ENCODE assay signal across 8 mouse cellular contexts in the genomic region with DNA sequence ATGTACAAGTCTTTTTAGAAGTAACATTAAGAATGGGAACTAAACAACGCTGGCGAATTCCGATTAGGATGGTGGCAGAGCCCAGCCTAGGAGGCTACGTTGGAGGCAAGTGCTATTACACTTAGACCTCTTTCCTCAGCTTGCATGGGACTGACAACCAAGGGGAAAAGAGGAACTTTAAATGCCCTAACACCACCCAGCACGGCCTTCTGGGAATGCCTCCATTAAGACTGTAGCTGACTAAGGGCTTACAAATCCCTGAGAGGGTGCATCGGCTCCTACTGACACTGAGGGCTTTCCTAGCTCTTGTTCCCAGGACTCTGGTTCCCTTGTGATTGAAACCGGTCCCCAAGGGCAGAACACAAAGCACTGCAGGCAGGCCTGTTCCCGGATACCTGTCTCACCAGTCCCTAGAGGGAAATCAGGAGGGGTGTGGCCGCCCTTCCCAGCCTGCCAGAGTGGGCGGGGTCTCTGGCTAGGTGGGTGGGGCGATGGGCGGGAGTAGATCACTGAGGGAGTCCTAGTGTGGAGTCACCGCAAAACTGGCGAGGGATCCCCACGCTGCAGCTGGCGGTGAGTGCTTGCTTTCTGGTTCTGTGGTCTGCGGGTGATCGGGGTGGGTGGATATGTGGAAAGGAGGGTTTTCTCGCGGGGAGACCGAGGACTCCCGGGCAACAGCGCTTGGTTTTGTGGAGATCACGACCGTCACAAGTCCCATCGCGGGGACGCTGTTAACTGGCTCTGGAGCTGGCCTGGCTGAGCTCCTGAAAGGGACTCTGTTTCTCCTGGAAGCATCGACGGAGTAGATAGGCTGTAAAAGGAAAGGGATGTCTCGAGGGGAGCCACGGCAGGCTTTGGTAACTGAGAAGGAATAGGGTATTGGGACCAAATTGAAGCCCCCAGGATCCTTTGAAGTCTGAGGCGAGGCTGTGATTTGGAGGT. TPM values are rescaled to one million over a fixed set of nuclear protein-coding genes. Genes with fewer than 3 reads are reported as not detected.
DNase-seq lines count a peak whose midpoint lies in the region; ATAC-seq and TF ChIP-seq lines count a peak whose summit lies in the region.

A gene (plus strand): TSS at position 479 of the 942 bp plus-strand sequence.

- peaks cover 32% of the 10 kb centered on the region for H3K27me3 ChIP-seq in E14TG2a.4 (ENCODE audit: insufficient read depth, low read length)
- peaks cover 29% of the 10 kb centered on the region for H3K27me3 ChIP-seq in heart, embryonic 13.5 days (replicated peaks)
- peaks cover 16% of the 10 kb centered on the region for H3K27me3 ChIP-seq in kidney, embryonic 15.5 days

- DNase-seq in lung, postnatal 10 days: peak; percentile 92
- DNase-seq in ovary, postnatal 10 days (ENCODE audit: low spot score): peak; percentile 53
- DNase-seq in thymus, postnatal 36 days: peak; percentile 79 to 84

- no peak; the same call in 1 of the 2 replicates for ATAC-seq in heart, embryonic 13.5 days (ENCODE audit: extremely low read depth, insufficient number of reproducible peaks, low FRiP score, low TSS enrichment)
- peak; percentile 93 for ATAC-seq in kidney, embryonic 15.5 days (replicated peaks; ENCODE audit: low FRiP score)

- peak within 1 kb of the TSS; percentile 9; the same call in 1 of the 2 replicates for H3K27ac ChIP-seq in bone marrow, adult 2 months (ENCODE audit: control insufficient read depth, insufficient read depth, low read depth, low read length, poor library complexity)
- H3K27ac ChIP-seq in embryonic fibroblast, embryonic 13.5 days (ENCODE audit: insufficient read depth, low read length): no peak within 1 kb of the TSS
- no peak within 1 kb of the TSS for H3K27ac ChIP-seq in heart, embryonic 13.5 days (replicated peaks)
- no peak within 1 kb of the TSS for H3K27ac ChIP-seq in kidney, embryonic 15.5 days

- no peaks in the 10 kb centered on the region for H3K9me3 ChIP-seq in E14TG2a.4 (ENCODE audit: low read length)
- H3K9me3 ChIP-seq in heart, embryonic 13.5 days: no peaks in the 10 kb centered on the region
- no peaks in the 10 kb centered on the region for H3K9me3 ChIP-seq in kidney, embryonic 15.5 days (replicated peaks)

- peak within 1 kb of the TSS; percentile 75 for H3K4me3 ChIP-seq in E14TG2a.4 (replicated peaks; ENCODE audit: low read length)
- peak within 1 kb of the TSS; percentile 35 for H3K4me3 ChIP-seq in bone marrow, adult 2 months (replicated peaks; ENCODE audit: control insufficient read depth, low read depth, low read length)
- peak within 1 kb of the TSS; percentile 20 for H3K4me3 ChIP-seq in embryonic fibroblast, embryonic 13.5 days (ENCODE audit: insufficient read depth, low read length)
- peak within 1 kb of the TSS; percentile 48 for H3K4me3 ChIP-seq in heart, embryonic 13.5 days
- peak within 1 kb of the TSS; percentile 46 for H3K4me3 ChIP-seq in kidney, embryonic 15.5 days (replicated peaks)

- H3K4me1 ChIP-seq in E14TG2a.4 (replicated peaks; ENCODE audit: low read depth, low read length): peaks cover 28% of the 10 kb centered on the region
- H3K4me1 ChIP-seq in bone marrow, adult 2 months (ENCODE audit: control insufficient read depth, insufficient read depth, low read length): peaks cover 11% of the 10 kb centered on the region
- no peaks in the 10 kb centered on the region for H3K4me1 ChIP-seq in embryonic fibroblast, embryonic 13.5 days (ENCODE audit: control insufficient read depth, insufficient read depth, low read length)
- peaks cover 12% of the 10 kb centered on the region for H3K4me1 ChIP-seq in heart, embryonic 13.5 days
- peaks cover 25% of the 10 kb centered on the region for H3K4me1 ChIP-seq in kidney, embryonic 15.5 days

- no peaks in the 10 kb centered on the region for H3K36me3 ChIP-seq in E14TG2a.4 (ENCODE audit: insufficient read depth, low read length)
- no peaks in the 10 kb centered on the region for H3K36me3 ChIP-seq in heart, embryonic 13.5 days
- H3K36me3 ChIP-seq in kidney, embryonic 15.5 days: no peaks in the 10 kb centered on the region

- TF ChIP-seq CTCF in E14TG2a.4 (conservative IDR thresholded peaks at IDR 0.05; ENCODE audit: low read length): no peak
- TF ChIP-seq CTCF in bone marrow, adult 2 months (IDR thresholded peaks at IDR 0.05; ENCODE audit: control insufficient read depth, insufficient read depth, low read length): no peak
- TF ChIP-seq CTCF in embryonic fibroblast, embryonic 13.5 days (IDR thresholded peaks at IDR 0.05; ENCODE audit: borderline replicate concordance, insufficient read depth, low read length): no peak

- H3K4me2 ChIP-seq in heart, embryonic 13.5 days: peak within 1 kb of the TSS; percentile 75
- peak within 1 kb of the TSS; percentile 76 for H3K4me2 ChIP-seq in kidney, embryonic 15.5 days

- TF ChIP-seq POLR2A in bone marrow, adult 2 months (IDR thresholded peaks at IDR 0.05; ENCODE audit: borderline replicate concordance, control insufficient read depth, low read depth, low read length): 0 out of 2 replicates have a peak, but pooled peaks have one; percentile 12
- no peak for TF ChIP-seq POLR2A in embryonic fibroblast, embryonic 13.5 days (IDR thresholded peaks at IDR 0.05; ENCODE audit: low read depth, low read length)

- peak within 1 kb of the TSS; percentile 45 for H3K9ac ChIP-seq in heart, embryonic 13.5 days
- peak within 1 kb of the TSS; percentile 37; the same call in 1 of the 2 replicates for H3K9ac ChIP-seq in kidney, embryonic 15.5 days

- WGBS in bone marrow, adult 2 months: 12% methylated on average over 33 of the region's 33 CpGs
- WGBS in heart, embryonic 13.5 days: 9% methylated on average over 33 of the region's 33 CpGs
- WGBS in kidney, embryonic 15.5 days: 9% methylated on average over 33 of the region's 33 CpGs

RNA-seq across cellular contexts. Expression of the gene that starts here (rescaled TPM):
- polyA plus RNA-seq in bone marrow, adult 2 months (2011; ENCODE audit: insufficient read depth, insufficient read length, low replicate concordance, missing spikeins): 2.6 TPM in 1 of 2 replicates, not detected in the other
- not detected in 2 replicates for polyA plus RNA-seq in embryonic fibroblast, embryonic 13.5 days (2011; ENCODE audit: insufficient read length, low read depth, missing spikeins)
- 0.05 and 0.08 TPM in 2 replicates for polyA plus RNA-seq in heart, embryonic 13.5 days (2015; fragmentation: Nextera tagmentation; extraction: Ambion mirVana)
- 0.24 and 0.34 TPM in 2 replicates for polyA plus RNA-seq in kidney, embryonic 15.5 days (2015; fragmentation: Nextera tagmentation; extraction: Ambion mirVana)

Comparison
In these comparisons a context has a peak if more than half of its experiments do, and no peak if none do; other contexts are left out.
1. Peak in ATAC-seq, H3K4me3 ChIP-seq, H3K9ac ChIP-seq and H3K4me2 ChIP-seq in kidney, embryonic 15.5 days; RNA of the gene not detected or under 1 TPM.
2. H3K4me3 ChIP-seq: peak in every context shown above with its lines; median percentile 75 in E14TG2a.4; 48 in heart, embryonic 13.5 days; 46 in kidney, embryonic 15.5 days; 35 in bone marrow, adult 2 months; 20 in embryonic fibroblast, embryonic 13.5 days.